Mouse (Mus musculus): Measurements from ENCODE around the gene Sntb2. TPM values are rescaled to one million over a fixed set of nuclear protein-coding genes. Genes with fewer than 3 reads are reported as not detected.

Gene Sntb2
- total and polyA plus RNA-seq, 3 experiments, result 0.86 to 2.3 (median 1.3) TPM

DNA sequence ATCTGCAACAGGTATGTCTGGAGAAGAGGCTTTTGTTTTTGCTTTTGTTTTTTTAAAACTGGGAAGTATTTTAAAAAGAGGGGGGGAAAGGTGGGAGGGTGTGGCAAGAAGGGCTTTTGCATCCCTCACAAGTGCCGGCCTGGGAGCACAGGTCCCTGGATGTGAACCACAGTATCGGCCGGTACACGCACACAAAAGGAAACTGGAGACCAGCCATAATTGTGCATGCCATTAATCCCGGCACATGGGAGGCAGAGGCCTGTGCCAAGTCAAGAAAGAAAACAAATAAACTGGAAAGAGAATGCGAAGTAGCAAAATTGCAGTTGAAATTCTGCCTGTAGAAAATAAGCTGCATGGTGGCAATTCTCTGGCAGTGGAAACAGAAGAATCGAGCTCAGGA lies 27.3 kb upstream of the Sntb2 start:
- Histone ChIP-seq H3K4me2 (ENCODE audit: insufficient read depth, low read depth, poor library complexity, severe bottlenecking) (no peak overlapping the region), H3K4me3 (replicated peaks in 1 of 3; ENCODE audit: low read depth in 2 of 3, low read length in 2 of 3, poor library complexity in 1 of 3) (no peak overlapping the region), H3K27me3 (replicated peaks) (no peaks in the 10 kb centered on the region), H3K36me3 (replicated peaks in 1 of 2; ENCODE audit: control insufficient read depth in 1 of 2, insufficient read depth in 1 of 2, low read length in 1 of 2) (peaks cover 82 to 84% of the 10 kb centered on the region in 2 experiments), H3K79me2 (replicated peaks; ENCODE audit: control insufficient read depth, extremely low read depth, insufficient read depth, poor library complexity, severe bottlenecking) (0 out of 2 replicates have a peak, but pooled peaks cover 5% of the 10 kb centered on the region), H3K27ac (ENCODE audit: insufficient read depth, low read depth) (no peak overlapping the region), H3K4me1 (ENCODE audit: control insufficient read depth in 1 of 2, insufficient read depth in 2 of 2) (no peaks in the 10 kb centered on the region), H3K9ac (ENCODE audit: insufficient read depth, low read depth) (no peak overlapping the region), H3K9me3 (replicated peaks; ENCODE audit: low read length) (no peaks in the 10 kb centered on the region)
- TF ChIP-seq JUN (IDR thresholded peaks at IDR 0.05; ENCODE audit: insufficient read depth, low read depth, low read length) (no peak), NELFE (IDR thresholded peaks at IDR 0.05; ENCODE audit: low read depth, low read length) (no peak), ZMIZ1 (IDR thresholded peaks at IDR 0.05; ENCODE audit: low read depth, low read length) (no peak), ZC3H11A (IDR thresholded peaks at IDR 0.05; ENCODE audit: low read depth, low read length) (no peak), POLR2AphosphoS2 (IDR thresholded peaks at IDR 0.05; ENCODE audit: low read depth, low read length) (no peak), CHD2 (IDR thresholded peaks at IDR 0.05; ENCODE audit: low read length) (no peak), IRF4 (IDR thresholded peaks at IDR 0.05; ENCODE audit: low read depth, low read length) (no peak), RCOR1 (conservative IDR thresholded peaks at IDR 0.05; ENCODE audit: low read depth, low read length) (no peak), SMC3 (IDR thresholded peaks at IDR 0.05; ENCODE audit: low read depth, low read length) (no peak), MXI1 (IDR thresholded peaks at IDR 0.05; ENCODE audit: low read depth, low read length) (no peak), RAD21 (IDR thresholded peaks at IDR 0.05; ENCODE audit: low read depth, low read length) (no peak), USF2 (conservative IDR thresholded peaks at IDR 0.05; ENCODE audit: low read depth, low read length) (no peak), MAX (IDR thresholded peaks at IDR 0.05; ENCODE audit: low read length) (no peak), ELF1 (IDR thresholded peaks at IDR 0.05; ENCODE audit: low read depth, low read length) (no peak)
- in situ Hi-C loops (cut with MboI; ENCODE audit: low pct_ligation_motif_present, low pct_unique_long_range_greater_than_20kb, low sequenced_read_pairs), result no loop called here
- dilution Hi-C loops (cut with MboI; ENCODE audit: extremely low pct_ligation_motif_present, extremely low pct_unique_long_range_greater_than_20kb, low sequenced_read_pairs), result no loop called here
- no peak for DNase-seq (ENCODE audit: extremely low read depth)

GRCm38 (mm10) chr8:106913631-106914030 lies 21.9 kb upstream of the Sntb2 start:
- in situ Hi-C loops (cut with MboI; ENCODE audit: low pct_ligation_motif_present, low pct_unique_long_range_greater_than_20kb, low sequenced_read_pairs), result no loop called here
- no peaks in the 10 kb centered on the region for H3K27me3 ChIP-seq (replicated peaks)
- H3K4me1 ChIP-seq (ENCODE audit: control insufficient read depth in 1 of 2, insufficient read depth in 2 of 2), result no peaks in the 10 kb centered on the region
- H3K27ac ChIP-seq (ENCODE audit: insufficient read depth, low read depth), result no peak overlapping the region
- DNase-seq (ENCODE audit: extremely low read depth), result no peak
- H3K4me3 ChIP-seq (replicated peaks in 1 of 3; ENCODE audit: low read depth in 2 of 3, low read length in 2 of 3, poor library complexity in 1 of 3), result no peak overlapping the region
- H3K79me2 ChIP-seq (replicated peaks; ENCODE audit: control insufficient read depth, extremely low read depth, insufficient read depth, poor library complexity, severe bottlenecking), result 0 out of 2 replicates have a peak, but pooled peaks cover 3% of the 10 kb centered on the region
- no peak overlapping the region for H3K9ac ChIP-seq (ENCODE audit: insufficient read depth, low read depth)
- no peak overlapping the region for H3K4me2 ChIP-seq (ENCODE audit: insufficient read depth, low read depth, poor library complexity, severe bottlenecking)
- no peaks in the 10 kb centered on the region for H3K9me3 ChIP-seq (replicated peaks; ENCODE audit: low read length)
- peaks cover 80 to 81% of the 10 kb centered on the region in 2 experiments for H3K36me3 ChIP-seq (replicated peaks in 1 of 2; ENCODE audit: control insufficient read depth in 1 of 2, insufficient read depth in 1 of 2, low read length in 1 of 2)
- dilution Hi-C loops (cut with MboI; ENCODE audit: extremely low pct_ligation_motif_present, extremely low pct_unique_long_range_greater_than_20kb, low sequenced_read_pairs), result no loop called here
- TF ChIP-seq TBP (conservative IDR thresholded peaks at IDR 0.05; ENCODE audit: low read depth, low read length) (no peak), MAFK (IDR thresholded peaks at IDR 0.05; ENCODE audit: insufficient replicate concordance, low read length) (no peak), MEF2A (IDR thresholded peaks at IDR 0.05; ENCODE audit: borderline replicate concordance, low read depth, low read length) (no peak), USF1 (IDR thresholded peaks at IDR 0.05; ENCODE audit: low read depth, low read length) (no peak), UBTF (IDR thresholded peaks at IDR 0.05; ENCODE audit: low read depth, low read length) (no peak), ZMIZ1 (IDR thresholded peaks at IDR 0.05; ENCODE audit: low read depth, low read length) (no peak), ZKSCAN1 (IDR thresholded peaks at IDR 0.05; ENCODE audit: borderline replicate concordance, low read depth, low read length) (no peak), MYC (IDR thresholded peaks at IDR 0.05; ENCODE audit: low read depth, low read length) (no peak), NELFE (IDR thresholded peaks at IDR 0.05; ENCODE audit: low read depth, low read length) (no peak), JUN (IDR thresholded peaks at IDR 0.05; ENCODE audit: insufficient read depth, low read depth, low read length) (no peak), RAD21 (IDR thresholded peaks at IDR 0.05; ENCODE audit: low read depth, low read length) (no peak), POLR2AphosphoS2 (IDR thresholded peaks at IDR 0.05; ENCODE audit: low read depth, low read length) (no peak)

Measured in CH12.LX (cell line).